Mouse (Mus musculus): Measurements from ENCODE around the gene 1110008P14Rik.

1110008P14Rik gene

GRCm38 (mm10) chr2:32408429-32409424, 27.0 kb upstream of the 1110008P14Rik start:
- no peak for DNase-seq (ENCODE audit: low read depth)

- no peak for DNase-seq (ENCODE audit: low read depth)
Observed at GRCm38 (mm10) chr2:32407144-32407824, 25.5 kb upstream of the 1110008P14Rik start.

GRCm38 (mm10) chr2:32404663-32405062, 22.9 kb upstream of the 1110008P14Rik start:
- DNase-seq (ENCODE audit: low read depth): peak; percentile 97

- DNase-seq (ENCODE audit: low read depth): no peak
Observed at GRCm38 (mm10) chr2:32396695-32397094, 15.0 kb upstream of the 1110008P14Rik start.

GRCm38 (mm10) chr2:32395946-32396621, 14.3 kb upstream of the 1110008P14Rik start:
- DNase-seq (ENCODE audit: low read depth): peak; percentile 98

GRCm38 (mm10) chr2:32395484-32395945, 13.8 kb upstream of the 1110008P14Rik start, which contains the start of gene Ptges2:
Gene Ptges2 (plus strand): TSS chr2:32395896.
- peak; percentile 95 for DNase-seq (ENCODE audit: low read depth)

- peak; percentile 80 for DNase-seq (ENCODE audit: low read depth)
Observed at GRCm38 (mm10) chr2:32394973-32395372, 13.2 kb upstream of the 1110008P14Rik start.

GRCm38 (mm10) chr2:32392063-32392462, 10.3 kb upstream of the 1110008P14Rik start:
- DNase-seq (ENCODE audit: low read depth): no peak

GRCm38 (mm10) chr2:32390871-32391270, 9.1 kb upstream of the 1110008P14Rik start:
- DNase-seq (ENCODE audit: low read depth): no peak

- DNase-seq (ENCODE audit: low read depth): peak; percentile 50
Observed at GRCm38 (mm10) chr2:32389157-32389556, 7.4 kb upstream of the 1110008P14Rik start.

- peak; percentile 63 for DNase-seq (ENCODE audit: low read depth)
Observed at GRCm38 (mm10) chr2:32387706-32388490, 6.2 kb upstream of the 1110008P14Rik start, which contains the start of gene Lcn2. Gene Lcn2 (minus strand): TSS chr2:32388252.

- DNase-seq (ENCODE audit: low read depth): no peak
Observed at GRCm38 (mm10) chr2:32382689-32383088, 951 bp upstream of the 1110008P14Rik start.

GRCm38 (mm10) chr2:32381141-32381774, 480 bp downstream of the 1110008P14Rik start:
- no peak for DNase-seq (ENCODE audit: low read depth)

- DNase-seq (ENCODE audit: low read depth): no peak
Observed at GRCm38 (mm10) chr2:32380001-32380500, 1.7 kb downstream of the 1110008P14Rik start.

GRCm38 (mm10) chr2:32376963-32377362, 4.8 kb downstream of the 1110008P14Rik start:
- no peak for DNase-seq (ENCODE audit: low read depth)

- no peak for DNase-seq (ENCODE audit: low read depth)
Observed at GRCm38 (mm10) chr2:32375317-32375940, 6.3 kb downstream of the 1110008P14Rik start.

- DNase-seq (ENCODE audit: low read depth): no peak
Observed at GRCm38 (mm10) chr2:32374191-32374590, 7.5 kb downstream of the 1110008P14Rik start.

GRCm38 (mm10) chr2:32367315-32367714, 14.4 kb downstream of the 1110008P14Rik start:
- no peak for DNase-seq (ENCODE audit: low read depth)

- DNase-seq (ENCODE audit: low read depth): no peak
Observed at GRCm38 (mm10) chr2:32364121-32364520, 17.6 kb downstream of the 1110008P14Rik start.

All from 416B (cell line).